Mouse (Mus musculus): ENCODE measurements around the gene Ubc. TPM values are rescaled to one million over a fixed set of nuclear protein-coding genes. Genes with fewer than 3 reads are reported as not detected.
A peak's percentile ranks its signal among the peaks of the same experiment; 100 is the strongest.

The Ubc gene
- polyA plus RNA-seq, 2 experiments, result 660 to 949 TPM

GRCm38 (mm10) chr5:125411972-125412530 is 22.0 kb upstream of the Ubc start:
- ATAC-seq (ENCODE audit: low FRiP score, low read depth), result no peak
- H3K27ac ChIP-seq (replicated peaks; ENCODE audit: low read depth, low read length), result no peak overlapping the region
- H3K9me3 ChIP-seq (ENCODE audit: control insufficient read depth, low read length), result no peaks in the 10 kb centered on the region
- no peak overlapping the region for H3K9ac ChIP-seq (ENCODE audit: low read depth, low read length, severe bottlenecking)
- no peak for DNase-seq (ENCODE audit: low spot score)
- 63% methylated on average over 5 of the region's 5 CpGs for WGBS
- H3K36me3 ChIP-seq (ENCODE audit: control insufficient read depth, insufficient read depth, low read length), result peaks cover 37% of the 10 kb centered on the region
- H3K4me3 ChIP-seq (replicated peaks; ENCODE audit: low read length), result no peak overlapping the region
- no peaks in the 10 kb centered on the region for H3K27me3 ChIP-seq (ENCODE audit: control insufficient read depth, insufficient read depth, low read length)
- H3K4me2 ChIP-seq (replicated peaks; ENCODE audit: low read depth, low read length, severe bottlenecking), result no peak overlapping the region
- TF ChIP-seq POLR2A (IDR thresholded peaks at IDR 0.05; ENCODE audit: borderline replicate concordance, extremely low read depth, insufficient read depth, insufficient read length), result no peak
- peaks cover 4% of the 10 kb centered on the region; the same call in 1 of the 2 replicates for H3K4me1 ChIP-seq (ENCODE audit: control insufficient read depth, insufficient read depth, low read length)

GRCm38 (mm10) chr5:125409348-125410090 is 19.5 kb upstream of the Ubc start:
- Histone ChIP-seq H3K36me3 (ENCODE audit: control insufficient read depth, insufficient read depth, low read length) (peaks cover 12% of the 10 kb centered on the region), H3K9ac (ENCODE audit: low read depth, low read length, severe bottlenecking) (no peak overlapping the region), H3K9me3 (ENCODE audit: control insufficient read depth, low read length) (no peaks in the 10 kb centered on the region), H3K27ac (replicated peaks; ENCODE audit: low read depth, low read length) (no peak overlapping the region), H3K27me3 (ENCODE audit: control insufficient read depth, insufficient read depth, low read length) (no peaks in the 10 kb centered on the region), H3K4me1 (ENCODE audit: control insufficient read depth, insufficient read depth, low read length) (peaks cover 6% of the 10 kb centered on the region; the same call in 1 of the 2 replicates), H3K4me2 (replicated peaks; ENCODE audit: low read depth, low read length, severe bottlenecking) (peak overlapping the region; percentile 33), H3K4me3 (replicated peaks; ENCODE audit: low read length) (peak overlapping the region; percentile 31)
- WGBS, result 7% methylated on average over 20 of the region's 20 CpGs
- TF ChIP-seq POLR2A (IDR thresholded peaks at IDR 0.05; ENCODE audit: borderline replicate concordance, extremely low read depth, insufficient read depth, insufficient read length), result no peak
- DNase-seq (ENCODE audit: low spot score), result peak; percentile 54
- ATAC-seq (ENCODE audit: low FRiP score, low read depth), result peak; percentile 64

- TF ChIP-seq POLR2A (IDR thresholded peaks at IDR 0.05; ENCODE audit: borderline replicate concordance, extremely low read depth, insufficient read depth, insufficient read length), result no peak
- Histone ChIP-seq H3K4me1 (ENCODE audit: control insufficient read depth, insufficient read depth, low read length) (peaks cover 7% of the 10 kb centered on the region), H3K27me3 (ENCODE audit: control insufficient read depth, insufficient read depth, low read length) (no peaks in the 10 kb centered on the region), H3K36me3 (ENCODE audit: control insufficient read depth, insufficient read depth, low read length) (peaks cover 8% of the 10 kb centered on the region), H3K4me3 (replicated peaks; ENCODE audit: low read length) (peak overlapping the region; percentile 31), H3K27ac (replicated peaks; ENCODE audit: low read depth, low read length) (no peak overlapping the region), H3K4me2 (replicated peaks; ENCODE audit: low read depth, low read length, severe bottlenecking) (peak overlapping the region; percentile 33), H3K9ac (ENCODE audit: low read depth, low read length, severe bottlenecking) (no peak overlapping the region), H3K9me3 (ENCODE audit: control insufficient read depth, low read length) (no peaks in the 10 kb centered on the region)
- peak; percentile 45 for ATAC-seq (ENCODE audit: low FRiP score, low read depth)
- DNase-seq (ENCODE audit: low spot score), result peak; percentile 90
- WGBS, result 2% methylated on average over 13 of the region's 13 CpGs
Measured at GRCm38 (mm10) chr5:125408842-125409241, 18.8 kb upstream of the Ubc start.

GRCm38 (mm10) chr5:125407910-125408575 is 18.0 kb upstream of the Ubc start:
- Histone ChIP-seq H3K27ac (replicated peaks; ENCODE audit: low read depth, low read length) (no peak overlapping the region), H3K4me2 (replicated peaks; ENCODE audit: low read depth, low read length, severe bottlenecking) (peak overlapping the region; percentile 18; the same call in 1 of the 2 replicates), H3K9ac (ENCODE audit: low read depth, low read length, severe bottlenecking) (no peak overlapping the region), H3K36me3 (ENCODE audit: control insufficient read depth, insufficient read depth, low read length) (no peaks in the 10 kb centered on the region), H3K4me1 (ENCODE audit: control insufficient read depth, insufficient read depth, low read length) (peaks cover 12% of the 10 kb centered on the region), H3K9me3 (ENCODE audit: control insufficient read depth, low read length) (no peaks in the 10 kb centered on the region), H3K4me3 (replicated peaks; ENCODE audit: low read length) (peak overlapping the region; percentile 16), H3K27me3 (ENCODE audit: control insufficient read depth, insufficient read depth, low read length) (no peaks in the 10 kb centered on the region)
- no peak for TF ChIP-seq POLR2A (IDR thresholded peaks at IDR 0.05; ENCODE audit: borderline replicate concordance, extremely low read depth, insufficient read depth, insufficient read length)
- 64% methylated on average over 13 of the region's 14 CpGs for WGBS
- ATAC-seq (ENCODE audit: low FRiP score, low read depth), result no peak
- no peak for DNase-seq (ENCODE audit: low spot score)

GRCm38 (mm10) chr5:125407020-125407830 is 17.2 kb upstream of the Ubc start:
- no peak for DNase-seq (ENCODE audit: low spot score)
- H3K27ac ChIP-seq (replicated peaks; ENCODE audit: low read depth, low read length), result peak overlapping the region; percentile 82

More at GRCm38 (mm10) chr5:125407020-125407830, 17.2 kb upstream of the Ubc start:
- WGBS, result 54% methylated on average over 13 of the region's 13 CpGs
- H3K4me1 ChIP-seq (ENCODE audit: control insufficient read depth, insufficient read depth, low read length), result peaks cover 12% of the 10 kb centered on the region
- TF ChIP-seq POLR2A (IDR thresholded peaks at IDR 0.05; ENCODE audit: borderline replicate concordance, extremely low read depth, insufficient read depth, insufficient read length), result no peak
- H3K9ac ChIP-seq (ENCODE audit: low read depth, low read length, severe bottlenecking), result peak overlapping the region; percentile 55
- no peaks in the 10 kb centered on the region for H3K36me3 ChIP-seq (ENCODE audit: control insufficient read depth, insufficient read depth, low read length)
- H3K27me3 ChIP-seq (ENCODE audit: control insufficient read depth, insufficient read depth, low read length), result no peaks in the 10 kb centered on the region
- H3K9me3 ChIP-seq (ENCODE audit: control insufficient read depth, low read length), result no peaks in the 10 kb centered on the region
- no peak for ATAC-seq (ENCODE audit: low FRiP score, low read depth)
- peak overlapping the region; percentile 63 for H3K4me2 ChIP-seq (replicated peaks; ENCODE audit: low read depth, low read length, severe bottlenecking)
- peak overlapping the region; percentile 58 for H3K4me3 ChIP-seq (replicated peaks; ENCODE audit: low read length)
